Mouse (Mus musculus) right cerebral cortex, postnatal 14 days (tissue): ENCODE measurements around the gene Pdp2.
A peak's percentile ranks its signal among the peaks of the same experiment; 100 is the strongest.

ENCODE experiments used
- DNase-seq: peaks from one replicate; pipeline ENCODE4 v3.0.0; 2022

Pdp2 gene

GRCm38 (mm10) chr8:104598496-104598895, 7.2 kb downstream of the Pdp2 start:
- DNase-seq = no peak

GRCm38 (mm10) chr8:104601386-104601785, 10.1 kb downstream of the Pdp2 start:
- no peak for DNase-seq

GRCm38 (mm10) chr8:104601941-104602371, 10.7 kb downstream of the Pdp2 start:
- no peak for DNase-seq

- peak; percentile 81 for DNase-seq
Observed at GRCm38 (mm10) chr8:104602468-104603244, 11.4 kb downstream of the Pdp2 start.

GRCm38 (mm10) chr8:104603245-104603593, 12.0 kb downstream of the Pdp2 start:
- no peak for DNase-seq

GRCm38 (mm10) chr8:104606329-104606728, 15.1 kb downstream of the Pdp2 start:
- DNase-seq = peak; percentile 28

- DNase-seq = no peak
Observed at GRCm38 (mm10) chr8:104607944-104608343, 16.7 kb downstream of the Pdp2 start.

GRCm38 (mm10) chr8:104609222-104609621, 18.0 kb downstream of the Pdp2 start:
- DNase-seq = no peak

GRCm38 (mm10) chr8:104610185-104610766, 19.0 kb downstream of the Pdp2 start:
- DNase-seq = no peak

GRCm38 (mm10) chr8:104611613-104612012, 20.4 kb downstream of the Pdp2 start:
- DNase-seq = no peak

- DNase-seq = no peak
Observed at GRCm38 (mm10) chr8:104613119-104613518, 21.9 kb downstream of the Pdp2 start.

- DNase-seq = no peak
Observed at GRCm38 (mm10) chr8:104620765-104621164, 29.5 kb downstream of the Pdp2 start.

GRCm38 (mm10) chr8:104624161-104624560, 32.9 kb downstream of the Pdp2 start, which contains the start of gene Cdh16:
Cdh16 (minus strand) TSS chr8:104624396.
- no peak for DNase-seq

- DNase-seq = no peak
Observed at GRCm38 (mm10) chr8:104627065-104627740, 36.0 kb downstream of the Pdp2 start.

- no peak for DNase-seq
Observed at GRCm38 (mm10) chr8:104628402-104628801, 37.2 kb downstream of the Pdp2 start.

GRCm38 (mm10) chr8:104629306-104630110, 38.3 kb downstream of the Pdp2 start:
- no peak for DNase-seq

GRCm38 (mm10) chr8:104630111-104630479, 38.8 kb downstream of the Pdp2 start:
- no peak for DNase-seq

- DNase-seq = no peak
Observed at GRCm38 (mm10) chr8:104630574-104630973, 39.3 kb downstream of the Pdp2 start.

GRCm38 (mm10) chr8:104630981-104631663, 39.9 kb downstream of the Pdp2 start, which contains the start of gene Rrad:
Rrad (minus strand) TSS chr8:104631327.
- DNase-seq = peak; percentile 29

- DNase-seq = no peak
Observed at GRCm38 (mm10) chr8:104631975-104632374, 40.7 kb downstream of the Pdp2 start.

- DNase-seq = peak; percentile 32
Observed at GRCm38 (mm10) chr8:104632486-104632885, 41.2 kb downstream of the Pdp2 start.

- no peak for DNase-seq
Observed at GRCm38 (mm10) chr8:104633156-104633744, 42.0 kb downstream of the Pdp2 start.
